Mouse (Mus musculus): ENCODE results near the gene Setd7.

DNA sequence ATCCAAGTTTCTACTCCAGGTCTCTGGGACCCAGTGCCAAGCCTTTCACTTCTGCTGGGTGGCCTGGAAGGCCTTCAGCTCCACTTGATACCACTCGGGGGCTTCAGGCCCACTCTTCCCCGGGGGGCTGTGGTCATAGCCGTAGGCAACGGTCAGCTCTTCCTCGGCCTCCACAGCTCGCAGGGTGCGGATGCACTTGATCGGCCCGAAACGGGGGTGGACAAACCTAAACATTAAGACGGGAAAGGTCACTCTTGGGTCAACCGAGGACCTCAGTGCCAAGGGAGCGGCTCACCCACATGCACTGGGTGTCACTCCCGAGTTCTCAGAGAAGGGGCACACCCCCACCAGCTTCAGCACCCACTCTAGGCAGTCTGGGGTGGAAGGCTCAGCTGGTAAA lies 39.4 kb downstream of the Setd7 start:
- TF ChIP-seq CTCF (IDR thresholded peaks at IDR 0.05 in 2 of 3, conservative IDR thresholded peaks at IDR 0.05 in 1 of 3; ENCODE audit: control insufficient read depth in 1 of 3, insufficient read depth in 1 of 3, low read depth in 2 of 3, low read length in 3 of 3, poor library complexity in 1 of 3, severe bottlenecking in 1 of 3) (no peak), ZNF384 (IDR thresholded peaks at IDR 0.05; ENCODE audit: low read depth, low read length) (no peak), E2F4 (IDR thresholded peaks at IDR 0.05; ENCODE audit: borderline replicate concordance, low read depth, low read length) (no peak), RCOR1 (IDR thresholded peaks at IDR 0.05; ENCODE audit: low read depth, low read length) (no peak), MYC (IDR thresholded peaks at IDR 0.05; ENCODE audit: low read depth, low read length) (no peak), MEF2A (IDR thresholded peaks at IDR 0.05; ENCODE audit: extremely low read depth, insufficient replicate concordance, low read depth, low read length, poor library complexity, severe bottlenecking) (no peak), NELFE (IDR thresholded peaks at IDR 0.05; ENCODE audit: low read depth, low read length) (no peak), MAZ (IDR thresholded peaks at IDR 0.05; ENCODE audit: low read depth, low read length) (no peak), POLR2A (IDR thresholded peaks at IDR 0.05; ENCODE audit: control insufficient read depth in 1 of 2, insufficient read depth in 1 of 2, low read depth in 1 of 2, low read length in 2 of 2, poor library complexity in 1 of 2) (no peak), MAX (IDR thresholded peaks at IDR 0.05; ENCODE audit: low read length) (no peak), GATA1 (IDR thresholded peaks at IDR 0.05; ENCODE audit: low read depth, low read length) (no peak), CHD2 (IDR thresholded peaks at IDR 0.05; ENCODE audit: low read length) (no peak), EP300 (IDR thresholded peaks at IDR 0.05; ENCODE audit: low read depth in 1 of 2, low read length in 2 of 2) (no peak), USF1 (IDR thresholded peaks at IDR 0.05; ENCODE audit: low read depth, low read length) (no peak)
